Mouse (Mus musculus) liver, embryonic 12.5 days (tissue): ENCODE measurements around the gene Lmx1a. TPM values are rescaled to one million over a fixed set of nuclear protein-coding genes. Genes with fewer than 3 reads are reported as not detected.

Source experiments
- ATAC-seq: fragments of 200-750 bp; cut with Nextera tagmentation; 2 replicates; pipeline ENCODE4 v1.8.0; 2017; ENCODE audit warnings: moderate number of reproducible peaks, mild to moderate bottlenecking, moderate library complexity
- H3K27ac ChIP-seq: fragments of 300-500 bp; sonication (generic); 2 replicates; pipeline ENCODE4 v1.5.1; 2016; ENCODE audit warnings: mild to moderate bottlenecking
- H3K27me3 ChIP-seq: fragments of 300-500 bp; sonication (generic); replicated peaks from 2 replicates; pipeline ENCODE4 v1.6.1; 2016; ENCODE audit warnings: mild to moderate bottlenecking, moderate library complexity
- H3K36me3 ChIP-seq: fragments of 300-500 bp; sonication (generic); 2 replicates; pipeline ENCODE4 v1.6.1; 2016; ENCODE audit warnings: mild to moderate bottlenecking, moderate library complexity
- H3K4me1 ChIP-seq: fragments of 300-500 bp; sonication (generic); 2 replicates; pipeline ENCODE4 v1.6.1; 2016
- H3K4me2 ChIP-seq: fragments of 300-500 bp; sonication (generic); 2 replicates; pipeline ENCODE4 v1.6.1; 2016; ENCODE audit warnings: mild to moderate bottlenecking, moderate library complexity
- H3K4me3 ChIP-seq: fragments of 300-500 bp; sonication (generic); 2 replicates; pipeline ENCODE4 v1.5.1; 2016; ENCODE audit warnings: mild to moderate bottlenecking, moderate library complexity
- H3K9ac ChIP-seq: fragments of 300-500 bp; sonication (generic); 2 replicates; pipeline ENCODE4 v1.6.1; 2016; ENCODE audit warnings: mild to moderate bottlenecking, moderate library complexity
- H3K9me3 ChIP-seq: fragments of 300-500 bp; sonication (generic); replicated peaks from 2 replicates; pipeline ENCODE4 v1.6.1; 2016; ENCODE audit warnings: mild to moderate bottlenecking, moderate library complexity
- WGBS: fragments of 180-500 bp; shearing (Covaris S2); methylation state at CpG from one replicate; pipeline ENCODE4 v1.1.7; 2016; ENCODE audit not compliant: insufficient replicate concordance; 5-methylcytosine and 5-hydroxymethylcytosine counted together
- polyA plus RNA-seq: library from polyadenylated mRNA; unstranded; fragments of >200 nt; fragmentation: Nextera tagmentation; extraction: Ambion mirVana; gene quantifications from 2 replicates; pipeline ENCODE4 v1.2.1, GENCODE M21; 2016

Gene Lmx1a
- polyA plus RNA-seq, 1 experiment from 2014 or later = 1.2 TPM

- H3K9ac ChIP-seq = no peak overlapping the region
These were observed 448 bp upstream of the Lmx1a start for GRCm38 (mm10) chr1:167688347-167689231.

GRCm38 (mm10) chr1:167689262-167690137 lies 463 bp downstream of the Lmx1a start:
- H3K9me3 ChIP-seq = no peaks in the 10 kb centered on the region
- H3K4me3 ChIP-seq = peak overlapping the region; percentile 40
- WGBS = 5% methylated on average over 36 of the region's 36 CpGs
- peaks cover 88% of the 10 kb centered on the region for H3K27me3 ChIP-seq
- no peak for ATAC-seq
- H3K4me2 ChIP-seq = peak overlapping the region; percentile 60
- H3K36me3 ChIP-seq = no peaks in the 10 kb centered on the region
- H3K27ac ChIP-seq = no peak overlapping the region
- no peak overlapping the region for H3K9ac ChIP-seq
- H3K4me1 ChIP-seq = no peaks in the 10 kb centered on the region

More at GRCm38 (mm10) chr1:167688347-167689231, 448 bp upstream of the Lmx1a start:
- no peak overlapping the region for H3K27ac ChIP-seq
- WGBS = 2% methylated on average over 97 of the region's 98 CpGs
- no peaks in the 10 kb centered on the region for H3K36me3 ChIP-seq
- ATAC-seq = no peak
- no peaks in the 10 kb centered on the region for H3K9me3 ChIP-seq
- H3K4me2 ChIP-seq = peak overlapping the region; percentile 60
- peak overlapping the region; percentile 40 for H3K4me3 ChIP-seq
- H3K27me3 ChIP-seq = peaks cover 80% of the 10 kb centered on the region
- H3K4me1 ChIP-seq = no peaks in the 10 kb centered on the region

- no peak for ATAC-seq
- Histone ChIP-seq H3K36me3 (no peaks in the 10 kb centered on the region), H3K9me3 (no peaks in the 10 kb centered on the region), H3K4me1 (no peaks in the 10 kb centered on the region), H3K4me2 (no peak overlapping the region), H3K4me3 (no peak overlapping the region), H3K27me3 (peaks cover 95% of the 10 kb centered on the region), H3K9ac (no peak overlapping the region), H3K27ac (no peak overlapping the region)
- WGBS = 5% methylated on average over 17 of the region's 17 CpGs
These were observed 1.2 kb downstream of the Lmx1a start for GRCm38 (mm10) chr1:167690138-167690710.

GRCm38 (mm10) chr1:167690716-167691550 lies 1.9 kb downstream of the Lmx1a start:
- H3K9me3 ChIP-seq = no peaks in the 10 kb centered on the region
- 4% methylated on average over 21 of the region's 21 CpGs for WGBS
- no peak overlapping the region for H3K27ac ChIP-seq
- no peaks in the 10 kb centered on the region for H3K4me1 ChIP-seq
- H3K36me3 ChIP-seq = no peaks in the 10 kb centered on the region
- no peak overlapping the region for H3K4me3 ChIP-seq
- no peak for ATAC-seq
- peaks cover 99% of the 10 kb centered on the region for H3K27me3 ChIP-seq
- no peak overlapping the region for H3K9ac ChIP-seq
- H3K4me2 ChIP-seq = no peak overlapping the region

- no peak overlapping the region for H3K9ac ChIP-seq
- ATAC-seq = no peak
- H3K4me2 ChIP-seq = 0 out of 2 replicates have a peak overlapping the region, but pooled peaks have one; percentile 8
- no peak overlapping the region; the same call in 1 of the 2 replicates for H3K4me3 ChIP-seq
- H3K9me3 ChIP-seq = no peaks in the 10 kb centered on the region
- no peak overlapping the region for H3K27ac ChIP-seq
- H3K36me3 ChIP-seq = no peaks in the 10 kb centered on the region
- peaks cover 99% of the 10 kb centered on the region for H3K27me3 ChIP-seq
- H3K4me1 ChIP-seq = no peaks in the 10 kb centered on the region
- 3% methylated on average over 44 of the region's 44 CpGs for WGBS
These were observed 3.1 kb downstream of the Lmx1a start for GRCm38 (mm10) chr1:167691911-167692682.

GRCm38 (mm10) chr1:167692683-167693045 lies 3.6 kb downstream of the Lmx1a start:
- Histone ChIP-seq H3K4me2 (no peak overlapping the region), H3K27me3 (peaks cover 93% of the 10 kb centered on the region), H3K36me3 (no peaks in the 10 kb centered on the region), H3K27ac (no peak overlapping the region), H3K9ac (no peak overlapping the region), H3K9me3 (no peaks in the 10 kb centered on the region), H3K4me3 (no peak overlapping the region), H3K4me1 (no peaks in the 10 kb centered on the region)
- WGBS = 5% methylated on average over 7 of the region's 7 CpGs
- no peak for ATAC-seq

- ATAC-seq = no peak
- Histone ChIP-seq H3K9me3 (no peaks in the 10 kb centered on the region), H3K36me3 (no peaks in the 10 kb centered on the region), H3K9ac (no peak overlapping the region), H3K4me1 (no peaks in the 10 kb centered on the region), H3K4me3 (no peak overlapping the region), H3K4me2 (no peak overlapping the region), H3K27ac (no peak overlapping the region), H3K27me3 (peaks cover 83% of the 10 kb centered on the region)
- 5% methylated on average over 9 of the region's 9 CpGs for WGBS
These were observed 4.6 kb downstream of the Lmx1a start for GRCm38 (mm10) chr1:167693499-167694240.

GRCm38 (mm10) chr1:167694731-167695130 lies 5.7 kb downstream of the Lmx1a start:
- Histone ChIP-seq H3K9ac (no peak overlapping the region), H3K9me3 (no peaks in the 10 kb centered on the region), H3K4me3 (no peak overlapping the region), H3K4me2 (no peak overlapping the region), H3K27me3 (peaks cover 80% of the 10 kb centered on the region), H3K36me3 (no peaks in the 10 kb centered on the region), H3K4me1 (no peaks in the 10 kb centered on the region), H3K27ac (no peak overlapping the region)
- no peak for ATAC-seq
- WGBS = 16% methylated on average over 3 of the region's 3 CpGs

GRCm38 (mm10) chr1:167695910-167696459 lies 6.9 kb downstream of the Lmx1a start:
- no peak overlapping the region for H3K9ac ChIP-seq
- H3K36me3 ChIP-seq = no peaks in the 10 kb centered on the region
- H3K9me3 ChIP-seq = no peaks in the 10 kb centered on the region
- H3K4me1 ChIP-seq = no peaks in the 10 kb centered on the region
- no peak for ATAC-seq
- H3K27me3 ChIP-seq = peaks cover 74% of the 10 kb centered on the region
- no peak overlapping the region for H3K4me2 ChIP-seq
- no peak overlapping the region for H3K4me3 ChIP-seq
- 39% methylated on average over 11 of the region's 11 CpGs for WGBS
- H3K27ac ChIP-seq = no peak overlapping the region

GRCm38 (mm10) chr1:167699706-167700105 lies 10.7 kb downstream of the Lmx1a start:
- Histone ChIP-seq H3K4me2 (no peak overlapping the region), H3K4me1 (no peaks in the 10 kb centered on the region), H3K27me3 (peaks cover 41% of the 10 kb centered on the region), H3K36me3 (no peaks in the 10 kb centered on the region), H3K27ac (no peak overlapping the region), H3K9me3 (no peaks in the 10 kb centered on the region), H3K9ac (no peak overlapping the region), H3K4me3 (no peak overlapping the region)
- no peak for ATAC-seq
- WGBS = 41% methylated on average over 6 of the region's 6 CpGs
